Mouse (Mus musculus) stomach, postnatal 0 days (tissue): ENCODE results near the gene Ahcyl1. TPM values are rescaled to one million over a fixed set of nuclear protein-coding genes. Genes with fewer than 3 reads are reported as not detected.
A peak's percentile ranks its signal among the peaks of the same experiment; 100 is the strongest.

Experiments
- ATAC-seq: fragments of 200-750 bp; cut with Nextera tagmentation; 2 replicates; pipeline ENCODE4 v1.8.0; 2017; ENCODE audit not compliant: low FRiP score, low TSS enrichment
- DNase-seq: peaks from one replicate; pipeline ENCODE4 v3.0.0-alpha.2; 2016; ENCODE audit warnings: low spot score
- H3K27ac ChIP-seq: fragments of 300-500 bp; sonication (generic); replicated peaks from 2 replicates; pipeline ENCODE4 v1.5.1; 2014; ENCODE audit warnings: mild to moderate bottlenecking, control low read depth
- H3K27me3 ChIP-seq: fragments of 300-500 bp; sonication (generic); 2 replicates; pipeline ENCODE4 v1.6.1; 2014; ENCODE audit warnings: low read length; ENCODE audit not compliant: control insufficient read depth, insufficient read depth
- H3K36me3 ChIP-seq: fragments of 300-500 bp; sonication (generic); 2 replicates; pipeline ENCODE4 v1.6.1; 2014; ENCODE audit warnings: low read length, mixed read lengths; ENCODE audit not compliant: control insufficient read depth, insufficient read depth
- H3K4me1 ChIP-seq: fragments of 300-500 bp; sonication (generic); replicated peaks from 2 replicates; pipeline ENCODE4 v1.6.1; 2014; ENCODE audit warnings: antibody characterized with exemption; ENCODE audit not compliant: control insufficient read depth, insufficient read depth
- H3K4me2 ChIP-seq: fragments of 300-500 bp; sonication (generic); replicated peaks from 2 replicates; pipeline ENCODE4 v1.6.1; 2014; ENCODE audit warnings: low read depth, mild to moderate bottlenecking, control low read depth, moderate library complexity
- H3K4me3 ChIP-seq: fragments of 300-500 bp; sonication (generic); 2 replicates; pipeline ENCODE4 v1.5.1; 2014; ENCODE audit warnings: low read depth, low read length, control low read depth
- H3K9ac ChIP-seq: fragments of 300-500 bp; sonication (generic); 2 replicates; pipeline ENCODE4 v1.6.1; 2014; ENCODE audit warnings: mild to moderate bottlenecking, low read length, control low read depth, mixed read lengths
- H3K9me3 ChIP-seq: fragments of 300-500 bp; sonication (generic); 2 replicates; pipeline ENCODE4 v1.6.1; 2016; ENCODE audit warnings: low read length; ENCODE audit not compliant: control insufficient read depth
- CTCF ChIP-seq: IDR thresholded peaks from 2 replicates; pipeline ENCODE4 v1.5.1; 2016; ENCODE audit warnings: antibody characterized with exemption, low read depth, mild to moderate bottlenecking, moderate library complexity
- EP300 ChIP-seq: optimal IDR thresholded peaks from 2 replicates; pipeline ENCODE3; 2016; ENCODE audit warnings: antibody characterized with exemption
- WGBS: fragments of 180-500 bp; shearing (Covaris S2); extraction: QIAGEN DNeasy Blood & Tissue Kit; methylation state at CpG from one replicate; pipeline ENCODE4 v1.1.7; 2014; 5-methylcytosine and 5-hydroxymethylcytosine counted together
- polyA plus RNA-seq: library from polyadenylated mRNA; unstranded; fragments of >200 nt; fragmentation: Nextera tagmentation; extraction: Ambion mirVana; gene quantifications from 2 replicates; pipeline ENCODE4 v1.2.1, GENCODE M21; 2015

Gene Ahcyl1
- polyA plus RNA-seq, 1 experiment from 2014 or later = 39.8 TPM

DNA sequence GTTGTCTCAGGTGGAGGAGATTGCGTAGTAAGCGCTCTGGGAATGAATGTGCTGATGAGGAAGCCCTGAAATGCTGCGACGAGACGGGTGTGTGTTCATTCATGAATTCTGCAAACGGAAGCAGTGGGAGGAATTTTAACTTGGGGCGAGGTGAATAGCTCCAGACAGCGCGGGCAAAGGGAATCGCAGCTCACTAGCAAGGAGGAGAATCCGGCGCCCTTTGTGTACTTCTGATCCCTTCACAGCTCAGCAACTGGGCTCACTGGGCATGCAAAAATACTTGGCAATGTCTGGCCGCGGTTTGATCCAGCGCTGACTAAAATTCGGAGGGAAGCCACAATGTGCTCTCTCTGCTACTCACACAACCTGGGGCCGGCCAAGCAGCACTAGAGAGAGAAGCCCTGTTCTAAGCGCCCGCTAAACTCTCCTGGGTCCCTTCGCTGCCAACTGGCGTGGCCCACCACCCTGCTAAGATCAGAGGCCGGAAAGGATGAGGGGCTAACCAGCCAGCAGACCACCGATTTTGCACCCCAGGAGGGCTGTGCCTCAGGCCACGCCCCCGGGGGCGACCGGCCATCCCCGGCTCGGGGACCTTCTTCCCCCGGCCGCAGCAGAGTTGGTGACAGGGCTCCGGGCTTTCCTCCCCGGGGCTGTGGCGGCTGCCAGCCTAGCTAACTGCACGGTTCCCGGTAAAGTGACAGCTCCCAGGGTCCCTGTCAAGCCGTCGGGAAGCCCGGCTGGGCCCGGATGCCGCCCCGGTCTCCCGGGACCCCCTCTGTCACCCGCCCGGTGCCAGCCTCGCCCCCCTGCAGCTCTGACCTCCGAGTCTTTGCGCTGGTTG lies 65.5 kb downstream of the Ahcyl1 start, which contains the start of gene Gm10961:
Gm10961 (plus strand) TSS at position 641 of the 841 bp plus-strand sequence.
- Histone ChIP-seq H3K27ac (peak within 1 kb of the TSS; percentile 93), H3K4me3 (peak within 1 kb of the TSS; percentile 99), H3K4me2 (peak within 1 kb of the TSS; percentile 96), H3K9me3 (no peaks in the 10 kb centered on the region), H3K4me1 (no peaks in the 10 kb centered on the region), H3K9ac (peak within 1 kb of the TSS; percentile 99), H3K36me3 (0 out of 2 replicates have a peak, but pooled peaks cover 9% of the 10 kb centered on the region), H3K27me3 (no peaks in the 10 kb centered on the region)
- TF ChIP-seq EP300 (no peak), CTCF (no peak)
- peak; percentile 70 for ATAC-seq
- DNase-seq = peak; percentile 53
- 1% methylated on average over 47 of the region's 48 CpGs for WGBS

DNA sequence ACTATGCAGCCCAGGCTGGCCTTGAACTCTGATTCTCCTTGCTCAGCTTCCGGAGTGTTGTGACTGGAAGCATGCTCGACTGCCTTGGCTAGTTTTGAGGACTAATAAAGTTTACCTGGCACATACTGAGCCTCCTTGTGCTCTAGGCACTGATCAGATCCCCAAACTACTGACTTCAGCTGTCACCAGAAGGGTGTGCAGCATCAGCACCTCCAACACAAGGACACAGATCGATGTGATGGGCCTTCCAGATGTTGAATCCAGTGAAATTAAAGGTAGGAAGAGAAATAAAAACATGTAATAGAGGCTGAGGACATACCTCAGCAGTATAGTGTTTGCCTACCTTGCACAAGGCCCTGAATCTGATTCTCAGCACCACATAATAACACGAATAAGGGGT lies 66.9 kb downstream of the Ahcyl1 start:
- no peak overlapping the region for H3K9ac ChIP-seq
- TF ChIP-seq EP300 = no peak
- no peak for TF ChIP-seq CTCF
- no peak overlapping the region for H3K4me3 ChIP-seq
- no peak overlapping the region for H3K27ac ChIP-seq
- peaks cover 16% of the 10 kb centered on the region for H3K36me3 ChIP-seq
- ATAC-seq (no peak), DNase-seq (no peak)
- H3K4me2 ChIP-seq = no peak overlapping the region
- no peaks in the 10 kb centered on the region for H3K9me3 ChIP-seq
- H3K27me3 ChIP-seq = no peaks in the 10 kb centered on the region
- no peaks in the 10 kb centered on the region for H3K4me1 ChIP-seq
- 86% methylated on average over 4 of the region's 4 CpGs for WGBS

DNA sequence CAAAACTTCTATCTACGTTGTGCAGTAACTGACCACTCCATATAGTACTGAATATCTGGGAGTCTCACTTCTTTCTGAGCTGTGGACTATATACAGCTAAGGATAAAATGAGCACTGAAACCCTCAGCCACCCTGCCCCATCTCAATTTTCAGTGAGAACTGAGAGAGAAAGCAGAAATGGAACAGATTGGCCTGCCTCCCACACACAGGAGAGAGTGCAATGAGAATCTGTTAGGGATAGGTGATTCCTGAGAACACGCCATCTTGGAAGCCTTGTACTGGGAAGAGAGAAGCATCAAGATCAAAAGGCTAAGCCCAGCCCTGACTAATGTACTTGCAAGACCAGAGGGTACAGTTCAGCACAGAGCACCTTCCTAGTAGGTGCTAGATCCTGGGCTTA lies 67.8 kb downstream of the Ahcyl1 start:
- Histone ChIP-seq H3K4me1 (no peaks in the 10 kb centered on the region), H3K36me3 (peaks cover 16% of the 10 kb centered on the region), H3K9me3 (no peaks in the 10 kb centered on the region), H3K4me2 (no peak overlapping the region), H3K27me3 (no peaks in the 10 kb centered on the region), H3K9ac (no peak overlapping the region), H3K27ac (no peak overlapping the region), H3K4me3 (no peak overlapping the region)
- no peak for DNase-seq
- no peak for ATAC-seq
- WGBS = 92% methylated on average over 2 of the region's 2 CpGs
- TF ChIP-seq CTCF = no peak
- TF ChIP-seq EP300 = no peak

GRCm38 (mm10) chr3:107627641-107628040 lies 68.7 kb downstream of the Ahcyl1 start:
- WGBS = 94% methylated on average over 7 of the region's 7 CpGs
- H3K27me3 ChIP-seq = no peaks in the 10 kb centered on the region
- no peak overlapping the region for H3K4me2 ChIP-seq
- TF ChIP-seq CTCF (no peak), EP300 (no peak)
- H3K4me1 ChIP-seq = no peaks in the 10 kb centered on the region
- H3K27ac ChIP-seq = no peak overlapping the region
- H3K9me3 ChIP-seq = no peaks in the 10 kb centered on the region
- H3K9ac ChIP-seq = no peak overlapping the region
- no peak overlapping the region for H3K4me3 ChIP-seq
- ATAC-seq (no peak), DNase-seq (no peak)
- H3K36me3 ChIP-seq = peaks cover 16% of the 10 kb centered on the region

DNA sequence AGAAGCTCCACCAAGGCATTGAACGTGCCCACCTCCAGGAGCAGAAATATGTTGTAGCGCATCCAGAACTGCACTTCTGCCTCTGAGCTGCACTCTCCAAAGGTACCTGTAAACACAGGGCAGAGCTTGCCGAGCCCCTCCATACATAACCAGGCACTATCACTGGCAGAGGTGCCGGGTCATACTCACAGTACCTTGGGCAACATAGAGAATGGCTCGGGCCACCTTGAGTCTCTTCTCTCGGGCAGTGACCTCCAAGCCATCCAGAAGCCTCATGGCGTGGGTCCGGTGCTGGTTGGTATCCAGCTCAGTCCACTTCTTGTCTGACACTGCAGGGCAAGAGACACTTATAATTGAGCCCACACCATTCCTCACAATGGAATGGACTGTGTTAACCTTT lies 69.6 kb downstream of the Ahcyl1 start:
- no peak for ATAC-seq
- TF ChIP-seq EP300 (no peak), CTCF (no peak)

DNA sequence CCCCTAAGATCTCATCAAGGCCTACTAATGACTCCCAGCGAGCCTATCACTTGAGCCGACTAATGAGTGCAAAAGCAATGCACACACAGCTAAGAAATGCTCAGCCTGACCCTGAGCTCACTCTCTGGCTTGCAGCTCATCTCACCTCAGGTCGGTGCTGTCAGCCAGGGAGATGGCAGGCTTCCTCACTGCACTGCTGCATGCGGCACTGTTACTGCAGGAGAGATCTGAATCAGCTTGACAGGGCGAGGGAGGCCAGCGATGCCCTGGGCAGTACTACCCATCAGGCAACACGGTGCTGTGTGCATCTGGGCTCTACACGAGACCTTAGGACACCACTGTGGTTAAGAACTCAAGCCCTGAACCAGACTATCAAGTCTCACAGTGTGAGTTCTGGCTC lies 70.8 kb downstream of the Ahcyl1 start:
- Histone ChIP-seq H3K27me3 (no peaks in the 10 kb centered on the region), H3K27ac (no peak overlapping the region), H3K9ac (no peak overlapping the region), H3K36me3 (peaks cover 22% of the 10 kb centered on the region), H3K4me1 (no peaks in the 10 kb centered on the region), H3K4me2 (no peak overlapping the region), H3K4me3 (no peak overlapping the region), H3K9me3 (no peaks in the 10 kb centered on the region)
- WGBS = 93% methylated on average over 8 of the region's 8 CpGs
- ATAC-seq (no peak), DNase-seq (no peak)
- TF ChIP-seq EP300 = no peak
- no peak for TF ChIP-seq CTCF

More for the DNA sequence above, 69.6 kb downstream of the Ahcyl1 start:
- Histone ChIP-seq H3K36me3 (peaks cover 20% of the 10 kb centered on the region), H3K27me3 (no peaks in the 10 kb centered on the region), H3K4me3 (no peak overlapping the region), H3K4me2 (no peak overlapping the region), H3K9me3 (no peaks in the 10 kb centered on the region), H3K4me1 (no peaks in the 10 kb centered on the region), H3K9ac (no peak overlapping the region), H3K27ac (no peak overlapping the region)
- WGBS = 92% methylated on average over 8 of the region's 8 CpGs
- DNase-seq = no peak
